Mouse (Mus musculus) ES-E14 (cell line): Measurements from ENCODE around the gene Mnat1. TPM values are rescaled to one million over a fixed set of nuclear protein-coding genes. Genes with fewer than 3 reads are reported as not detected.

Experiments
- DNase-seq: peaks from one replicate; pipeline ENCODE4 v3.0.0-alpha.2; 2013; ENCODE audit warnings: low read depth, low spot score
- H3K27ac ChIP-seq: 2 replicates; pipeline ENCODE4 v1.5.1; 2012; ENCODE audit warnings: low read depth, mild to moderate bottlenecking, low read length, moderate library complexity, mixed read lengths; ENCODE audit not compliant: poor library complexity, insufficient read depth, severe bottlenecking
- H3K36me3 ChIP-seq: 2 replicates; pipeline ENCODE4 v1.6.1; 2012; ENCODE audit warnings: mild to moderate bottlenecking, low read length, moderate library complexity, mixed read lengths; ENCODE audit not compliant: control insufficient read depth, poor library complexity, insufficient read depth, severe bottlenecking
- H3K4me1 ChIP-seq, 2 experiments: fragments of 150-350 bp in 1 of 2; sonication (generic) in 1 of 2; 2 replicates each; pipeline ENCODE4 v1.6.1; 2012; ENCODE audit warnings: low read length in 2 of 2, mild to moderate bottlenecking in 1 of 2, mixed read lengths in 1 of 2; ENCODE audit not compliant: control insufficient read depth in 2 of 2, insufficient read depth in 2 of 2, poor library complexity in 1 of 2
- H3K4me3 ChIP-seq, 2 experiments: fragments of 150-350 bp in 1 of 2; sonication (generic) in 1 of 2; 2 replicates each; pipeline ENCODE4 v1.5.1; 2012; ENCODE audit warnings: low read length in 2 of 2, low read depth in 1 of 2, mild to moderate bottlenecking in 1 of 2, mixed read lengths in 1 of 2; ENCODE audit not compliant: insufficient read depth in 1 of 2, poor library complexity in 1 of 2, severe bottlenecking in 1 of 2
- H3K9ac ChIP-seq: 2 replicates; pipeline ENCODE4 v1.6.1; 2012; ENCODE audit warnings: low read depth, mild to moderate bottlenecking, low read length, mixed read lengths; ENCODE audit not compliant: poor library complexity, insufficient read depth, severe bottlenecking
- H3K9me3 ChIP-seq: fragments of 150-350 bp; sonication (generic); 2 replicates; pipeline ENCODE4 v1.6.1; 2012; ENCODE audit warnings: low read depth, mild to moderate bottlenecking, low read length; ENCODE audit not compliant: control insufficient read depth, insufficient read depth
- CHD2 ChIP-seq: IDR thresholded peaks from 2 replicates; pipeline ENCODE4 v1.6.1; 2014; ENCODE audit warnings: mild to moderate bottlenecking, low read depth, low read length, inconsistent platforms
- HCFC1 ChIP-seq: IDR thresholded peaks from 2 replicates; pipeline ENCODE4 v1.6.1; 2012; ENCODE audit warnings: low read length, inconsistent platforms, borderline replicate concordance; ENCODE audit not compliant: insufficient read depth
- MAFK ChIP-seq: IDR thresholded peaks from 2 replicates; pipeline ENCODE4 v1.6.1; 2014; ENCODE audit warnings: mild to moderate bottlenecking, low read depth, low read length, inconsistent platforms; ENCODE audit not compliant: insufficient read depth
- ZC3H11A ChIP-seq: IDR thresholded peaks from 2 replicates; pipeline ENCODE4 v1.6.1; 2012; ENCODE audit warnings: low read depth, mild to moderate bottlenecking, inconsistent platforms, low read length, borderline replicate concordance
- ZNF384 ChIP-seq: IDR thresholded peaks from 2 replicates; pipeline ENCODE4 v1.6.1; 2012; ENCODE audit warnings: low read depth, low read length, inconsistent platforms
- in situ Hi-C, 2 experiments: fragments of 600-800 bp; cut with MboI; formaldehyde crosslinking; loops; one replicate each; pipeline ENCODE4 v1.15.1; 2025; ENCODE audit warnings: low sequenced_read_pairs in 2 of 2, inconsistent platforms in 1 of 2; ENCODE audit not compliant: unreplicated experiment in 2 of 2
- total RNA-seq: library from RNA; depleted of rRNA; stranded (reverse); fragments of 300-350 nt; gene quantifications from 2 replicates; pipeline ENCODE4 v1.2.3, GENCODE M21; 2012

Gene Mnat1
- total RNA-seq, 1 experiment = 41.2 TPM

- no peak for TF ChIP-seq ZNF384
- no peak for DNase-seq
- no peak overlapping the region for H3K27ac ChIP-seq
- peaks cover 2% of the 10 kb centered on the region for H3K36me3 ChIP-seq
- no peak overlapping the region for H3K9ac ChIP-seq
- no peaks in the 10 kb centered on the region for H3K9me3 ChIP-seq
- H3K4me3 ChIP-seq = no peak overlapping the region
- no peaks in the 10 kb centered on the region for H3K4me1 ChIP-seq
- in situ Hi-C loops = no loop called here
Observed at GRCm38 (mm10) chr12:73198451-73198850, 74.9 kb downstream of the Mnat1 start.

- no peak overlapping the region for H3K27ac ChIP-seq
- TF ChIP-seq CHD2 (no peak), HCFC1 (no peak), MAFK (no peak), ZC3H11A (no peak), ZNF384 (no peak)
- no peak for DNase-seq
- H3K36me3 ChIP-seq = peaks cover 2% of the 10 kb centered on the region
- in situ Hi-C loops = no loop called here
- H3K4me1 ChIP-seq = no peaks in the 10 kb centered on the region
- H3K9ac ChIP-seq = no peak overlapping the region
- no peaks in the 10 kb centered on the region for H3K9me3 ChIP-seq
- no peak overlapping the region for H3K4me3 ChIP-seq
Observed at GRCm38 (mm10) chr12:73199375-73199774, 75.9 kb downstream of the Mnat1 start.

- Histone ChIP-seq H3K9ac (no peak overlapping the region), H3K9me3 (no peaks in the 10 kb centered on the region), H3K4me1 (no peaks in the 10 kb centered on the region), H3K27ac (no peak overlapping the region), H3K36me3 (peaks cover 2% of the 10 kb centered on the region), H3K4me3 (no peak overlapping the region)
- in situ Hi-C loops = no loop called here
- TF ChIP-seq ZNF384 (no peak), CHD2 (no peak), HCFC1 (no peak), MAFK (no peak), ZC3H11A (no peak)
- no peak for DNase-seq
Observed at GRCm38 (mm10) chr12:73201587-73201986, 78.1 kb downstream of the Mnat1 start.

- TF ChIP-seq ZNF384 (no peak), CHD2 (no peak), ZC3H11A (no peak), MAFK (no peak), HCFC1 (no peak)
- H3K4me3 ChIP-seq = no peak overlapping the region
- no peak overlapping the region for H3K9ac ChIP-seq
- no peaks in the 10 kb centered on the region for H3K9me3 ChIP-seq
- in situ Hi-C loops = no loop called here
- H3K27ac ChIP-seq = no peak overlapping the region
- peaks cover 2% of the 10 kb centered on the region; the same call in 1 of the 2 replicates for H3K36me3 ChIP-seq
- no peaks in the 10 kb centered on the region for H3K4me1 ChIP-seq
- no peak for DNase-seq
Observed at GRCm38 (mm10) chr12:73205710-73206649, 82.5 kb downstream of the Mnat1 start.

- Histone ChIP-seq H3K4me1 (0 out of 4 replicates have a peak, but pooled peaks cover 0 to 2% of the 10 kb centered on the region in 2 experiments), H3K9me3 (no peaks in the 10 kb centered on the region), H3K36me3 (peaks cover 2% of the 10 kb centered on the region; the same call in 1 of the 2 replicates), H3K27ac (no peak overlapping the region), H3K9ac (no peak overlapping the region), H3K4me3 (no peak overlapping the region)
- no peak for DNase-seq
- in situ Hi-C loops = no loop called here
- TF ChIP-seq CHD2 (no peak), ZNF384 (no peak), MAFK (no peak), HCFC1 (no peak), ZC3H11A (no peak)
Observed at GRCm38 (mm10) chr12:73207008-73207407, 83.5 kb downstream of the Mnat1 start.
